Mouse (Mus musculus) bone marrow, adult 2 months (tissue): ENCODE data around the gene Zfp319. TPM values are rescaled to one million over a fixed set of nuclear protein-coding genes. Genes with fewer than 3 reads are reported as not detected.

ENCODE experiments used
- H3K27ac ChIP-seq: fragments of 200-500 bp; 2 replicates; pipeline ENCODE4 v1.5.1; 2012; ENCODE audit warnings: low read depth, mild to moderate bottlenecking, control low read depth, inconsistent platforms, low read length; ENCODE audit not compliant: control insufficient read depth, poor library complexity, insufficient read depth
- H3K4me1 ChIP-seq: fragments of 200-500 bp; 2 replicates; pipeline ENCODE4 v1.6.1; 2011; ENCODE audit warnings: low read length; ENCODE audit not compliant: control insufficient read depth, insufficient read depth
- H3K4me3 ChIP-seq: fragments of 200-500 bp; replicated peaks from 2 replicates; pipeline ENCODE3; 2011; ENCODE audit warnings: mild to moderate bottlenecking, low read depth, low read length, control low read depth; ENCODE audit not compliant: control insufficient read depth
- CTCF ChIP-seq: fragments of 200-500 bp; IDR thresholded peaks from 2 replicates; pipeline ENCODE4 v1.5.1; 2011; ENCODE audit warnings: low read length, control low read depth; ENCODE audit not compliant: control insufficient read depth, insufficient read depth
- POLR2A ChIP-seq: fragments of 200-500 bp; IDR thresholded peaks from 2 replicates; pipeline ENCODE4 v1.6.1; 2011; ENCODE audit warnings: low read depth, mild to moderate bottlenecking, control low read depth, low read length, borderline replicate concordance; ENCODE audit not compliant: control insufficient read depth
- WGBS: fragments of 180-500 bp; shearing (Covaris S2); methylation state at CpG from one replicate; pipeline ENCODE4 v1.1.7; 2018; 5-methylcytosine and 5-hydroxymethylcytosine counted together
- polyA plus RNA-seq: library from polyadenylated mRNA; stranded (reverse); fragments of >200 nt; gene quantifications from 2 replicates; pipeline ENCODE4 v1.2.4, GENCODE M21; 2011; ENCODE audit warnings: low replicate concordance; ENCODE audit not compliant: missing spikeins, insufficient read depth, insufficient read length

Gene Zfp319
- polyA plus RNA-seq, 1 experiment, result 3.3 TPM

- no peaks in the 10 kb centered on the region; the same call in 1 of the 2 replicates for H3K4me1 ChIP-seq
- H3K27ac ChIP-seq, result no peak within 1 kb of the TSS
- H3K4me3 ChIP-seq, result no peak within 1 kb of the TSS
- 75% methylated on average over 6 of the region's 6 CpGs for WGBS
- TF ChIP-seq CTCF, result no peak
- no peak for TF ChIP-seq POLR2A
Measured at GRCm38 (mm10) chr8:95310342-95310970, 21.3 kb downstream of the Zfp319 start, which contains the start of gene Tepp. Gene Tepp, plus strand, starts transcription at chr8:95310566.

GRCm38 (mm10) chr8:95306431-95306830 lies 25.3 kb downstream of the Zfp319 start, which contains the start of gene Cngb1:
Gene Cngb1, minus strand, starts transcription at chr8:95306585.
- WGBS, result 66% methylated on average over 6 of the region's 6 CpGs

DNA sequence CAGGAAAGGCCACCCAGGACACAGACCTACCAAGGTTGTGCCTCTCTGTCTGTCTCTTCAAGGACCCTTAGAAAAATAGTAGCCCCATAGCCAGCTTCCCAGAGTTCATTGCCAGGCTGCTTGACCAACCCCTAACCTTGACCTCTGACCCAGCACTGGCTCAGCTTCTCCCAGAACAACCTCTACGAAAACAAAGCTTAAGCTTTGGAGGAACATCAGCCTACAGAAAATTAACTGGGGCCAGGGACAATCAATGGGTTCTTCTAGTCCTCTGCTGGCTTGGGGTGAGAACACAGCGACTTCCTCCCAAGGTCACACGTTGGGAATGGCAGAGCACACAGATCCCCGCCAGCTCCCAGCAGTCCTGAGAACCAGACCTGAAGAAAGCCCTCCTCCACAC lies 26.2 kb downstream of the Zfp319 start:
- Histone ChIP-seq H3K4me3 (no peak overlapping the region), H3K27ac (no peak overlapping the region), H3K4me1 (no peaks in the 10 kb centered on the region; the same call in 1 of the 2 replicates)
- TF ChIP-seq CTCF (no peak), POLR2A (no peak)
- 72% methylated on average over 4 of the region's 4 CpGs for WGBS

More at GRCm38 (mm10) chr8:95306431-95306830, 25.3 kb downstream of the Zfp319 start, which contains the start of gene Cngb1:
- TF ChIP-seq CTCF, result no peak
- no peak for TF ChIP-seq POLR2A
- H3K27ac ChIP-seq, result no peak within 1 kb of the TSS
- H3K4me1 ChIP-seq, result no peaks in the 10 kb centered on the region; the same call in 1 of the 2 replicates
- H3K4me3 ChIP-seq, result no peak within 1 kb of the TSS

DNA sequence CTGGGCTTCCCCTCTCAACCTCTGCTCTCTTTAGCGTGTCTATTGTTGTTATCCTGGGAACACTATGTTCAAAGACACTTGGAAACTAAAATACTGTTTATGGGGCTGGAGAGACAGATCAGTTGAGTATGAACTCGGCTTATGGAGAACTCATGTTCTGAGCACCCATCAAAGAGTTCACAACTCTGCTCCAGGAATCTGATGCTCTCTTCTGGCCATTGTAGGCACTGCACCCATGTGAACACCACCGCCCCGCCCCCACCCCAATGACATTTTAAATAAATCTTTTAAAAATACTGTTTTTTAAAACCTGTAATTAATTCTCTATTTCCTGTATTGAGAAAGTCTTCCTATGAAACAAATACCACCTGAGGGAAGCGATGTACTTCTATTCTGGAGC lies 29.3 kb downstream of the Zfp319 start:
- TF ChIP-seq POLR2A (no peak), CTCF (peak; percentile 34; the same call in 1 of the 2 replicates)
- Histone ChIP-seq H3K4me1 (no peaks in the 10 kb centered on the region), H3K4me3 (no peak overlapping the region), H3K27ac (no peak overlapping the region)
- 8% methylated on average over 5 of the region's 5 CpGs for WGBS

DNA sequence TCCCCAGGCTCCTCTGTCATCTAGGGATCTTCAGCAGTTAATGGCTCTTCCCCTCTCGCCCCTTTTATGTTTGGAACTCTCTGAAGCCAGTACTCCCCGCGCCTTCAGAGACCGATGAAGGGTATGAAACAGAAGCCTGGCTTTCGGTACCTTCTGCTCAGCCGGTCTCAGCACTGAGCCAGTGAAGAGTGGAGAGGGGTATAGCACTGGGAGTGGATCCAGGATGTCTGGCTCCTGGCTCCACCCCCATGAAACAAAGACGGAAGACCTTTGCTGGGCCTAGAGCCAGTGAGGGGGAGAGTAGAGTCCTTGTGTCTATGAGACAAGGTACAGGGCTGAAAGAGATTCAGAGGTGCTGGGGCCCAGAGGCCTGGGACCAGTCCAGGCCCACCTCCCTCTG lies 37.9 kb downstream of the Zfp319 start:
- Histone ChIP-seq H3K4me1 (no peaks in the 10 kb centered on the region; the same call in 1 of the 2 replicates), H3K4me3 (peak overlapping the region; percentile 26), H3K27ac (no peak overlapping the region)
- 16% methylated on average over 7 of the region's 7 CpGs for WGBS
- TF ChIP-seq POLR2A (no peak), CTCF (no peak)

GRCm38 (mm10) chr8:95293172-95293571 lies 38.6 kb downstream of the Zfp319 start:
- TF ChIP-seq CTCF (no peak), POLR2A (no peak)
- 7% methylated on average over 11 of the region's 11 CpGs for WGBS
- Histone ChIP-seq H3K4me1 (peaks cover 1% of the 10 kb centered on the region; the same call in 1 of the 2 replicates), H3K4me3 (peak overlapping the region; percentile 71), H3K27ac (no peak overlapping the region)

DNA sequence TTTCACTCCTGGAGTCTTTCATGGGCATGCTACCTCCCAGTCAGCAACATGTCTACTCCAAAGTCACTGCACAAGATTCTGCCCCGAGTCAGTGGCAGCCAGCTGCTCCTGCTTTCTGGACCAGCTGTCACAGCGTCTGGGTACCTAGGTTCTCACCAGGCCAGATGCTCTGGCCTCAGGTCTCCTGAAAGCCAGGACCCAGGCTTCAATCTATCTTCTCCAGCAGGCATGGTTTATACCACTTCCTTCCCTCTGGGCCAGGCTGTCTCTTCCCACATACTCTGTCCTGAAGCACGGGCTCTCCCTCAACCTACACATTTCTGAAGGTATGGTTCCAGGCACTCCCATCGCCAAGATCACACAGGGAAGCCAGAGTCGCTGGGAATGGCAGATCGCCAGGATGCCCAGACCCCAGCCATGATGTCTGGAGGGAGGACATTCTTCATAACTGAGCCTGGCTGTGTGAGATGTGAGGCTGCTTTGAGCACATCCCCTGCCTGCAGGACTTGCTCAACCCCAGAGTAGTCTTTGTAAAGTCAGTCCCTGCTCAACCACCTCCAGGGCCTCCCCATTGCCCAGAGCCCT lies 42.6 kb downstream of the Zfp319 start:
- no peak overlapping the region for H3K4me3 ChIP-seq
- peaks cover 1% of the 10 kb centered on the region; the same call in 1 of the 2 replicates for H3K4me1 ChIP-seq
- 23% methylated on average over 6 of the region's 6 CpGs for WGBS
- TF ChIP-seq POLR2A, result no peak
- TF ChIP-seq CTCF, result no peak
- H3K27ac ChIP-seq, result no peak overlapping the region

- H3K27ac ChIP-seq, result no peak overlapping the region
- H3K4me3 ChIP-seq, result no peak overlapping the region
- WGBS, result 77% methylated on average over 5 of the region's 5 CpGs
- TF ChIP-seq POLR2A (no peak), CTCF (no peak)
- no peaks in the 10 kb centered on the region for H3K4me1 ChIP-seq
Measured at GRCm38 (mm10) chr8:95281493-95281892, 50.3 kb downstream of the Zfp319 start.

Other genes with a start within 250 kb of the Zfp319 start
- gene Kifc3, start 129.1 kb downstream of the Zfp319 start, polyA plus RNA-seq, result 1.5 and 2.7 TPM in 2 replicates
- gene Cngb1, start 25.4 kb downstream of the Zfp319 start, polyA plus RNA-seq, result 0.70 and 2.1 TPM in 2 replicates
- gene Tepp, start 21.4 kb downstream of the Zfp319 start, polyA plus RNA-seq, result not detected in 2 replicates
- gene Usb1, start 334 bp upstream of the Zfp319 start, polyA plus RNA-seq, result 4.8 and 20.2 TPM in 2 replicates
- gene Mmp15, start 20.3 kb upstream of the Zfp319 start, polyA plus RNA-seq, result 0.63 TPM in 1 of 2 replicates, not detected in the other
- 34.4 and 58.0 TPM in 2 replicates for gene Cfap20, start 102.9 kb upstream of the Zfp319 start, polyA plus RNA-seq
- gene Csnk2a2, start 158.1 kb upstream of the Zfp319 start, polyA plus RNA-seq, result 16.6 and 26.1 TPM in 2 replicates
- gene Ccdc113, start 202.1 kb upstream of the Zfp319 start, polyA plus RNA-seq, result not detected in 2 replicates
- gene Prss54, start 244.4 kb upstream of the Zfp319 start, polyA plus RNA-seq, result not detected in 2 replicates